Mouse (Mus musculus) lung, postnatal 0 days (tissue): ENCODE results near the gene Kpna6.

Experiments used
- CTCF ChIP-seq: IDR thresholded peaks from 2 replicates; pipeline ENCODE4 v1.5.1; 2016; ENCODE audit warnings: antibody characterized with exemption, mild to moderate bottlenecking
- EP300 ChIP-seq: IDR thresholded peaks from 2 replicates; pipeline ENCODE4 v1.6.1; 2016; ENCODE audit warnings: antibody characterized with exemption, mild to moderate bottlenecking, control low read depth

DNA sequence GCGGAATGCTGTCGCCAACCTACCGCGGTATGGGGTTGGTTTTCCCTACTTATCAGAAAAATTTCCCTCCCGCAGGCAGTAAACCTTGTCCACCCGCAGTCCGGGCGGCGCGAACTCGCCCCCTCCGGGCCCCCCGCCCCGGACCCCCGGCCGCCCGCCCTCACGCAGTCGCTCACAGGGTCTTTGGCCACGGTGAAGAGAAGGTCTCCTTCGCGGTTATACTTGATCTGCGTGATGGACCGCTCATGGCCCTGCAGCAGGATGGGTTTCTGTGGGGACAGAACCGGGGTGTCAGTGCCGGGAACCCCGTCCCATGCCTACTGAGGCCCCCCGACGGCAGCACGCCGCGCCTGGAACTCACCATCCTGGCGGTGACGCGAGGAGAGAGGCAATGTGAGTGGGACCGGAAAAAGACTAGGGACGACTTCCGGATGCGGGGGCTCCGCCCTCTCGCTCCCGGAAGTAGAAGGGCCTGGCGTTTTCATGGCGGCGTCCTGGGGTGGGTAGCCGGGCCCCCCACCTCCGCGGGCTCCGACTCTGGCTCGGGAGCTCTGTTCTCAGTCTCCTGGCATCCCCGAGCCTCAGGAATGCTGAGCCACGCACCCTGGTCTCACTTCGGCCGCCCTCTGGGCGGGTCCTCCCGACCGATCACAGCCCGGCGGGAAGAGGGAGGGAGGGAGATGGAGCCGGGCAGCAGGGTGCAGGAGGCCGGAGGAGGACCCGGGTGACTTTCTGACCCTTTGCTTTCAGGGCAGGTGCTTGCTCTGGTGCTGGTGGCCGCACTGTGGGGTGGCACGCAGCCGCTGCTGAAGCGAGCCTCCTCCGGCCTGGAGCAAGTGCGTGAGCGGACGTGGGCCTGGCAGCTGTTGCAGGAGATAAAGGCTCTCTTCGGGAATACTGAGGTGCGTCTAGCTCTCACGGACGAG, 72.1 kb downstream of the Kpna6 start, which contains the start of the genes Eif3i and Tmem234:
- TF ChIP-seq CTCF (peak; percentile 37), EP300 (no peak)
